Mouse (Mus musculus): Measurements from ENCODE around the gene Cryba2. TPM values are rescaled to one million over a fixed set of nuclear protein-coding genes. Genes with fewer than 3 reads are reported as not detected.

The Cryba2 gene
- total and polyA plus RNA-seq, 3 experiments: 0.30 to 0.55 TPM; not detected in 1

- TF ChIP-seq SMC3 (IDR thresholded peaks at IDR 0.05; ENCODE audit: low read depth, low read length) (no peak), ELF1 (IDR thresholded peaks at IDR 0.05; ENCODE audit: low read depth, low read length) (no peak), TCF12 (IDR thresholded peaks at IDR 0.05; ENCODE audit: low read depth, low read length) (no peak), RCOR1 (conservative IDR thresholded peaks at IDR 0.05; ENCODE audit: low read depth, low read length) (no peak), JUND (conservative IDR thresholded peaks at IDR 0.05; ENCODE audit: low read depth, low read length) (no peak), EP300 (IDR thresholded peaks at IDR 0.05; ENCODE audit: low read length) (no peak), MAFK (IDR thresholded peaks at IDR 0.05; ENCODE audit: insufficient replicate concordance, low read length) (no peak)
- peaks cover 26% of the 10 kb centered on the region for H3K9me3 ChIP-seq (replicated peaks; ENCODE audit: low read length)
- no peak overlapping the region for H3K4me3 ChIP-seq (replicated peaks in 1 of 3; ENCODE audit: low read depth in 2 of 3, low read length in 2 of 3, poor library complexity in 1 of 3)
- in situ Hi-C loops (cut with MboI; ENCODE audit: low pct_ligation_motif_present, low pct_unique_long_range_greater_than_20kb, low sequenced_read_pairs): no loop called here
- peaks cover 2% of the 10 kb centered on the region in 2 experiments; a peak in 2 of 4 replicates for H3K4me1 ChIP-seq (ENCODE audit: control insufficient read depth in 1 of 2, insufficient read depth in 2 of 2)
- H3K27me3 ChIP-seq (replicated peaks): peaks cover 35% of the 10 kb centered on the region
- no peaks in the 10 kb centered on the region for H3K36me3 ChIP-seq (replicated peaks in 1 of 2; ENCODE audit: control insufficient read depth in 1 of 2, insufficient read depth in 1 of 2, low read length in 1 of 2)
- H3K9ac ChIP-seq (ENCODE audit: insufficient read depth, low read depth): no peak overlapping the region
- DNase-seq (ENCODE audit: extremely low read depth): no peak
- H3K4me2 ChIP-seq (ENCODE audit: insufficient read depth, low read depth, poor library complexity, severe bottlenecking): no peak overlapping the region
- H3K79me2 ChIP-seq (replicated peaks; ENCODE audit: control insufficient read depth, extremely low read depth, insufficient read depth, poor library complexity, severe bottlenecking): no peaks in the 10 kb centered on the region
- no peak overlapping the region for H3K27ac ChIP-seq (ENCODE audit: insufficient read depth, low read depth)
- dilution Hi-C loops (cut with MboI; ENCODE audit: extremely low pct_ligation_motif_present, extremely low pct_unique_long_range_greater_than_20kb, low sequenced_read_pairs): no loop called here
Observed at GRCm38 (mm10) chr1:74883441-74883840, 9.5 kb downstream of the Cryba2 start.

- Histone ChIP-seq H3K4me3 (replicated peaks in 1 of 3; ENCODE audit: low read depth in 2 of 3, low read length in 2 of 3, poor library complexity in 1 of 3) (no peak overlapping the region), H3K4me2 (ENCODE audit: insufficient read depth, low read depth, poor library complexity, severe bottlenecking) (no peak overlapping the region), H3K27me3 (replicated peaks) (peaks cover 41% of the 10 kb centered on the region), H3K9me3 (replicated peaks; ENCODE audit: low read length) (peaks cover 26% of the 10 kb centered on the region), H3K27ac (ENCODE audit: insufficient read depth, low read depth) (no peak overlapping the region), H3K4me1 (ENCODE audit: control insufficient read depth in 1 of 2, insufficient read depth in 2 of 2) (peaks cover 2 to 5% of the 10 kb centered on the region in 2 experiments; a peak in 2 of 4 replicates), H3K36me3 (replicated peaks in 1 of 2; ENCODE audit: control insufficient read depth in 1 of 2, insufficient read depth in 1 of 2, low read length in 1 of 2) (no peaks in the 10 kb centered on the region), H3K9ac (ENCODE audit: insufficient read depth, low read depth) (no peak overlapping the region), H3K79me2 (replicated peaks; ENCODE audit: control insufficient read depth, extremely low read depth, insufficient read depth, poor library complexity, severe bottlenecking) (no peaks in the 10 kb centered on the region)
- in situ Hi-C loops (cut with MboI; ENCODE audit: low pct_ligation_motif_present, low pct_unique_long_range_greater_than_20kb, low sequenced_read_pairs): no loop called here
- DNase-seq (ENCODE audit: extremely low read depth): no peak
- dilution Hi-C loops (cut with MboI; ENCODE audit: extremely low pct_ligation_motif_present, extremely low pct_unique_long_range_greater_than_20kb, low sequenced_read_pairs): no loop called here
- no peak for TF ChIP-seq CHD2 (IDR thresholded peaks at IDR 0.05; ENCODE audit: low read length)
- no peak for TF ChIP-seq JUND (conservative IDR thresholded peaks at IDR 0.05; ENCODE audit: low read depth, low read length)
- TF ChIP-seq NELFE (IDR thresholded peaks at IDR 0.05; ENCODE audit: low read depth, low read length): no peak
- no peak for TF ChIP-seq ZKSCAN1 (IDR thresholded peaks at IDR 0.05; ENCODE audit: borderline replicate concordance, low read depth, low read length)
- no peak for TF ChIP-seq RCOR1 (conservative IDR thresholded peaks at IDR 0.05; ENCODE audit: low read depth, low read length)
- TF ChIP-seq POLR2AphosphoS2 (IDR thresholded peaks at IDR 0.05; ENCODE audit: low read depth, low read length): no peak
- TF ChIP-seq MXI1 (IDR thresholded peaks at IDR 0.05; ENCODE audit: low read depth, low read length): no peak
- TF ChIP-seq EP300 (IDR thresholded peaks at IDR 0.05; ENCODE audit: low read length): no peak
Observed at GRCm38 (mm10) chr1:74882828-74883227, 10.1 kb downstream of the Cryba2 start.

GRCm38 (mm10) chr1:74882055-74882734, 10.7 kb downstream of the Cryba2 start:
- no peak overlapping the region for H3K27ac ChIP-seq (ENCODE audit: insufficient read depth, low read depth)
- H3K9me3 ChIP-seq (replicated peaks; ENCODE audit: low read length): peaks cover 26% of the 10 kb centered on the region
- in situ Hi-C loops (cut with MboI; ENCODE audit: low pct_ligation_motif_present, low pct_unique_long_range_greater_than_20kb, low sequenced_read_pairs): no loop called here
- peaks cover 44% of the 10 kb centered on the region for H3K27me3 ChIP-seq (replicated peaks)
- no peaks in the 10 kb centered on the region for H3K36me3 ChIP-seq (replicated peaks in 1 of 2; ENCODE audit: control insufficient read depth in 1 of 2, insufficient read depth in 1 of 2, low read length in 1 of 2)
- H3K79me2 ChIP-seq (replicated peaks; ENCODE audit: control insufficient read depth, extremely low read depth, insufficient read depth, poor library complexity, severe bottlenecking): no peaks in the 10 kb centered on the region
- H3K4me3 ChIP-seq (replicated peaks in 1 of 3; ENCODE audit: low read depth in 2 of 3, low read length in 2 of 3, poor library complexity in 1 of 3): no peak overlapping the region
- no peak for DNase-seq (ENCODE audit: extremely low read depth)
- no peak overlapping the region for H3K4me2 ChIP-seq (ENCODE audit: insufficient read depth, low read depth, poor library complexity, severe bottlenecking)
- dilution Hi-C loops (cut with MboI; ENCODE audit: extremely low pct_ligation_motif_present, extremely low pct_unique_long_range_greater_than_20kb, low sequenced_read_pairs): no loop called here
- no peak overlapping the region for H3K9ac ChIP-seq (ENCODE audit: insufficient read depth, low read depth)
- peaks cover 2 to 5% of the 10 kb centered on the region in 2 experiments; a peak in 2 of 4 replicates for H3K4me1 ChIP-seq (ENCODE audit: control insufficient read depth in 1 of 2, insufficient read depth in 2 of 2)
- TF ChIP-seq SIN3A (IDR thresholded peaks at IDR 0.05; ENCODE audit: low read length) (no peak), HCFC1 (IDR thresholded peaks at IDR 0.05; ENCODE audit: low read depth, low read length) (no peak), NRF1 (IDR thresholded peaks at IDR 0.05; ENCODE audit: low read depth, low read length) (no peak), MAZ (IDR thresholded peaks at IDR 0.05; ENCODE audit: low read depth, low read length) (no peak), MAFK (IDR thresholded peaks at IDR 0.05; ENCODE audit: insufficient replicate concordance, low read length) (no peak), MXI1 (IDR thresholded peaks at IDR 0.05; ENCODE audit: low read depth, low read length) (no peak), RAD21 (IDR thresholded peaks at IDR 0.05; ENCODE audit: low read depth, low read length) (no peak), ZNF384 (IDR thresholded peaks at IDR 0.05; ENCODE audit: low read depth, low read length) (no peak), ZMIZ1 (IDR thresholded peaks at IDR 0.05; ENCODE audit: low read depth, low read length) (no peak), USF2 (conservative IDR thresholded peaks at IDR 0.05; ENCODE audit: low read depth, low read length) (no peak), MEF2A (IDR thresholded peaks at IDR 0.05; ENCODE audit: borderline replicate concordance, low read depth, low read length) (no peak), MYC (IDR thresholded peaks at IDR 0.05; ENCODE audit: low read depth, low read length) (no peak), BHLHE40 (IDR thresholded peaks at IDR 0.05; ENCODE audit: low read depth, low read length) (no peak), KAT2A (IDR thresholded peaks at IDR 0.05; ENCODE audit: insufficient replicate concordance, low read length) (no peak), JUND (conservative IDR thresholded peaks at IDR 0.05; ENCODE audit: low read depth, low read length) (no peak)
